Mouse (Mus musculus) CH12.LX (cell line): ENCODE data around the gene Tbc1d9. TPM values are rescaled to one million over a fixed set of nuclear protein-coding genes. Genes with fewer than 3 reads are reported as not detected.

ENCODE experiments used
- DNase-seq: peaks from one replicate; pipeline ENCODE4 v3.0.0-alpha.2; 2013; ENCODE audit errors: extremely low read depth
- H3K27ac ChIP-seq: 2 replicates; pipeline ENCODE4 v1.5.1; 2012; ENCODE audit warnings: low read depth, mild to moderate bottlenecking, control low read depth, moderate library complexity; ENCODE audit not compliant: insufficient read depth
- H3K27me3 ChIP-seq: replicated peaks from 2 replicates; pipeline ENCODE3; 2012; ENCODE audit warnings: inconsistent platforms
- H3K36me3 ChIP-seq, 2 experiments: replicated peaks in 1 of 2; 2 replicates each; pipeline versions ENCODE3 to v1.6.1; 2012; ENCODE audit warnings: inconsistent platforms in 1 of 2, low read length in 1 of 2, mild to moderate bottlenecking in 1 of 2, mixed read lengths in 1 of 2, moderate library complexity in 1 of 2; ENCODE audit not compliant: control insufficient read depth in 1 of 2, insufficient read depth in 1 of 2
- H3K4me1 ChIP-seq, 2 experiments: 2 replicates each; pipeline ENCODE4 v1.6.1; 2012; ENCODE audit warnings: inconsistent platforms in 1 of 2, moderate library complexity in 1 of 2; ENCODE audit not compliant: insufficient read depth in 2 of 2, control insufficient read depth in 1 of 2
- H3K4me2 ChIP-seq: 2 replicates; pipeline ENCODE4 v1.6.1; 2012; ENCODE audit warnings: low read depth, mild to moderate bottlenecking, control low read depth; ENCODE audit not compliant: poor library complexity, insufficient read depth, severe bottlenecking
- H3K4me3 ChIP-seq, 3 experiments: fragments of 150-350 bp in 1 of 3; sonication (generic) in 1 of 3; replicated peaks in 1 of 3; 2 replicates each; pipeline versions ENCODE3 to v1.5.1; 2011 to 2012; ENCODE audit warnings: low read depth in 2 of 3, low read length in 2 of 3, mild to moderate bottlenecking in 2 of 3, moderate library complexity in 2 of 3, control low read depth in 1 of 3, improper control_type of control experiment in 1 of 3, inconsistent platforms in 1 of 3, mixed read lengths in 1 of 3; ENCODE audit not compliant: poor library complexity in 1 of 3
- H3K79me2 ChIP-seq: replicated peaks from 2 replicates; pipeline ENCODE4 v1.6.1; 2012; ENCODE audit warnings: mild to moderate bottlenecking, moderate library complexity; ENCODE audit not compliant: control insufficient read depth, poor library complexity, insufficient read depth, severe bottlenecking; ENCODE audit errors: extremely low read depth
- H3K9ac ChIP-seq: 2 replicates; pipeline ENCODE4 v1.6.1; 2012; ENCODE audit warnings: low read depth, mild to moderate bottlenecking, control low read depth, moderate library complexity; ENCODE audit not compliant: insufficient read depth
- H3K9me3 ChIP-seq: replicated peaks from 2 replicates; pipeline ENCODE3; 2012; ENCODE audit warnings: low read length, inconsistent platforms, mixed read lengths
- CHD1 ChIP-seq: IDR thresholded peaks from 2 replicates; pipeline ENCODE4 v1.6.1; 2012; ENCODE audit warnings: low read depth, low read length, improper control_type of control experiment, inconsistent platforms
- E2F4 ChIP-seq: IDR thresholded peaks from 2 replicates; pipeline ENCODE4 v1.6.1; 2011; ENCODE audit warnings: low read depth, low read length, improper control_type of control experiment; ENCODE audit not compliant: insufficient replicate concordance
- ELF1 ChIP-seq: IDR thresholded peaks from 2 replicates; pipeline ENCODE4 v1.6.1; 2014; ENCODE audit warnings: low read depth, mild to moderate bottlenecking, inconsistent platforms, low read length, improper control_type of control experiment
- JUND ChIP-seq: conservative IDR thresholded peaks from 2 replicates; pipeline ENCODE4 v1.6.1; 2011; ENCODE audit warnings: low read depth, low read length, improper control_type of control experiment
- KAT2A ChIP-seq: IDR thresholded peaks from 2 replicates; pipeline ENCODE4 v1.6.1; 2012; ENCODE audit warnings: low read length, improper control_type of control experiment, inconsistent platforms; ENCODE audit not compliant: insufficient replicate concordance
- MAZ ChIP-seq: IDR thresholded peaks from 2 replicates; pipeline ENCODE4 v1.6.1; 2012; ENCODE audit warnings: low read depth, mild to moderate bottlenecking, inconsistent platforms, low read length, improper control_type of control experiment, moderate library complexity
- MEF2A ChIP-seq: IDR thresholded peaks from 2 replicates; pipeline ENCODE4 v1.6.1; 2014; ENCODE audit warnings: low read depth, mild to moderate bottlenecking, inconsistent platforms, low read length, improper control_type of control experiment, borderline replicate concordance
- MXI1 ChIP-seq: IDR thresholded peaks from 2 replicates; pipeline ENCODE4 v1.6.1; 2011; ENCODE audit warnings: mild to moderate bottlenecking, low read depth, low read length, improper control_type of control experiment
- MYC ChIP-seq: IDR thresholded peaks from 2 replicates; pipeline ENCODE4 v1.6.1; 2011; ENCODE audit warnings: low read depth, mild to moderate bottlenecking, improper control_type of control experiment, low read length
- NELFE ChIP-seq: IDR thresholded peaks from 2 replicates; pipeline ENCODE4 v1.6.1; 2011; ENCODE audit warnings: low read depth, low read length, improper control_type of control experiment
- NRF1 ChIP-seq: IDR thresholded peaks from 2 replicates; pipeline ENCODE4 v1.6.1; 2014; ENCODE audit warnings: low read depth, mild to moderate bottlenecking, inconsistent platforms, low read length, improper control_type of control experiment, moderate library complexity
- POLR2AphosphoS2 ChIP-seq: IDR thresholded peaks from 2 replicates; pipeline ENCODE4 v1.6.1; 2011; ENCODE audit warnings: low read depth, low read length, improper control_type of control experiment
- RAD21 ChIP-seq: IDR thresholded peaks from 2 replicates; pipeline ENCODE4 v1.6.1; 2011; ENCODE audit warnings: low read depth, mild to moderate bottlenecking, low read length, improper control_type of control experiment, moderate library complexity
- SIN3A ChIP-seq: IDR thresholded peaks from 2 replicates; pipeline ENCODE4 v1.6.1; 2012; ENCODE audit warnings: low read length, improper control_type of control experiment, inconsistent platforms
- SMC3 ChIP-seq: IDR thresholded peaks from 2 replicates; pipeline ENCODE4 v1.6.1; 2011; ENCODE audit warnings: low read depth, low read length, improper control_type of control experiment
- TCF12 ChIP-seq: IDR thresholded peaks from 2 replicates; pipeline ENCODE4 v1.6.1; 2014; ENCODE audit warnings: low read depth, mild to moderate bottlenecking, inconsistent platforms, low read length, improper control_type of control experiment
- UBTF ChIP-seq: IDR thresholded peaks from 2 replicates; pipeline ENCODE4 v1.6.1; 2012; ENCODE audit warnings: low read depth, mild to moderate bottlenecking, inconsistent platforms, low read length, improper control_type of control experiment, moderate library complexity
- USF1 ChIP-seq: IDR thresholded peaks from 2 replicates; pipeline ENCODE4 v1.6.1; 2014; ENCODE audit warnings: low read depth, mild to moderate bottlenecking, inconsistent platforms, low read length, improper control_type of control experiment
- USF2 ChIP-seq: conservative IDR thresholded peaks from 2 replicates; pipeline ENCODE4 v1.6.1; 2011; ENCODE audit warnings: low read depth, low read length, improper control_type of control experiment
- ZMIZ1 ChIP-seq: IDR thresholded peaks from 2 replicates; pipeline ENCODE4 v1.6.1; 2012; ENCODE audit warnings: low read depth, mild to moderate bottlenecking, inconsistent platforms, low read length, improper control_type of control experiment
- ZNF384 ChIP-seq: IDR thresholded peaks from 2 replicates; pipeline ENCODE4 v1.6.1; 2012; ENCODE audit warnings: low read depth, low read length, improper control_type of control experiment, inconsistent platforms
- dilution Hi-C: fragments of 300-500 bp; cut with MboI; formaldehyde crosslinking; loops from 2 replicates; pipeline ENCODE4 v1.14.3; 2020; ENCODE audit warnings: low sequenced_read_pairs; ENCODE audit not compliant: extremely low pct_unique_long_range_greater_than_20kb, extremely low pct_ligation_motif_present
- in situ Hi-C: fragments of 300-500 bp; cut with MboI; formaldehyde crosslinking; loops from 3 replicates; pipeline ENCODE4 v1.14.3; 2019; ENCODE audit warnings: low sequenced_read_pairs, low pct_ligation_motif_present, low pct_unique_long_range_greater_than_20kb, mixed read lengths
- polyA plus RNA-seq: library from polyadenylated mRNA; unstranded; fragments of >175 nt; gene quantifications from 2 replicates; pipeline ENCODE4 v1.2.1, GENCODE M21; 2012; ENCODE audit warnings: low read depth; ENCODE audit not compliant: insufficient read length
- total RNA-seq, 2 experiments: library from RNA; depleted of rRNA; stranded (reverse); fragments of 300-350 nt in 1 of 2; fragments of >200 nt in 1 of 2; gene quantifications; 2 replicates each; pipeline ENCODE4 v1.2.3; 2012 to 2014

Gene Tbc1d9
- total and polyA plus RNA-seq, 3 experiments, result 1.3 to 5.0 (median 1.6) TPM

DNA sequence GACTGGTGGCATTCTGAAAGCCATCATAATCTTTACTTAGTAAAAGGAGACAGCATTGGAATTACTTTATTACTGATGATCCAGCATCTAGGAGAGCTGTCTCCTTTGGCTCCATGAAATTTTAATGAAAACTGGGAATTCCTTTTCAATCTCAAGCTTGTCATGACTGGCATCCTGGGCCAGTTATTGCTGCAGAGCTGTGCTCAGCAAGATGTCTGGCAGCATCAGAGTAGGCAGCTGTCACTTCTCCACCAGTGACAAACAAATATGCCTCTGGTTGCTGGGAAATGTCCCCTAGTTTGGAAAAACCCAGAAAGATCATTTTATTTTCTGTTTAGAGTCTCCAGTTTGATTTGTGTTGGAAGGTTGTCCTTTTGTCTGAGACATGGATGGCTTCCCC is 74.2 kb downstream of the Tbc1d9 start:
- Histone ChIP-seq H3K4me1 (no peaks in the 10 kb centered on the region), H3K36me3 (peaks cover 0 to 10% of the 10 kb centered on the region in 2 experiments), H3K4me3 (no peak overlapping the region), H3K79me2 (no peaks in the 10 kb centered on the region), H3K27ac (no peak overlapping the region), H3K4me2 (no peak overlapping the region)
- dilution Hi-C loops, result no loop called here
- no peak for TF ChIP-seq MYC
- no peak for TF ChIP-seq CHD1
- no peak for TF ChIP-seq SIN3A
- TF ChIP-seq ZNF384, result no peak
- TF ChIP-seq USF2, result no peak
- no peak for TF ChIP-seq ZMIZ1
- TF ChIP-seq E2F4, result no peak
- no peak for TF ChIP-seq RAD21
- TF ChIP-seq KAT2A, result no peak
- TF ChIP-seq TCF12, result no peak
- TF ChIP-seq NELFE, result no peak
- no peak for TF ChIP-seq NRF1
- TF ChIP-seq POLR2AphosphoS2, result no peak
- no peak for TF ChIP-seq USF1
- TF ChIP-seq, all 38 proteins: peak for 0
- DNase-seq, result no peak
- no peak overlapping the region for H3K9ac ChIP-seq
- no peaks in the 10 kb centered on the region for H3K9me3 ChIP-seq
- no peaks in the 10 kb centered on the region for H3K27me3 ChIP-seq
- in situ Hi-C loops, result no loop called here

DNA sequence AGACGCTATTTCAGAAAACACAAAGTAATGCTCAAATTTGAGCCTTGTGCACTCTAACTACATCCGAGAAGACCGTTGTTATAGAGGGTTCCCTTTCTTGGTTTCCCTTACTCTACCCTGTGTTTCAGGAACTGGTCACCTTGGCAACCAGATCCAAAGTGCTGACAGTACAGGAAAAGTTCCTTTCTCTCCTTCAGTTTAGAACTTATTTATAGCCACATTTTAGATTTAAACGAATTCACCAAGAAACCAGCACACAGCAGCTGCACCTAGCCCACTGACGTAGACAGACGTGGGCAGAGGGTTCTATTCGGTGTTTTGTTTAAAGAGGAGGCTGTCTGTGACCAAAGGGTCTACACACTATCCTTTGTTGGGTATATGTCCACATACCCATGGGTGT is 79.0 kb downstream of the Tbc1d9 start:
- Histone ChIP-seq H3K4me1 (0 out of 4 replicates have a peak, but pooled peaks cover 0 to 2% of the 10 kb centered on the region in 2 experiments), H3K9me3 (no peaks in the 10 kb centered on the region), H3K79me2 (no peaks in the 10 kb centered on the region), H3K9ac (no peak overlapping the region), H3K4me3 (no peak overlapping the region), H3K4me2 (no peak overlapping the region), H3K36me3 (peaks cover 0 to 9% of the 10 kb centered on the region in 2 experiments), H3K27ac (no peak overlapping the region), H3K27me3 (no peaks in the 10 kb centered on the region)
- DNase-seq, result no peak
- in situ Hi-C loops, result no loop called here
- dilution Hi-C loops, result no loop called here
- no peak for TF ChIP-seq TCF12
- no peak for TF ChIP-seq SMC3
- no peak for TF ChIP-seq MEF2A
- no peak for TF ChIP-seq SIN3A
- TF ChIP-seq NELFE, result no peak
- TF ChIP-seq MYC, result no peak
- TF ChIP-seq MXI1, result no peak
- TF ChIP-seq UBTF, result no peak
- no peak for TF ChIP-seq JUND
- no peak for TF ChIP-seq ELF1
- TF ChIP-seq RAD21, result no peak
- no peak for TF ChIP-seq MAZ
